Mouse (Mus musculus) neural tube, embryonic 11.5 days (tissue): ENCODE results near the gene Cdh10. TPM values are rescaled to one million over a fixed set of nuclear protein-coding genes. Genes with fewer than 3 reads are reported as not detected.

Source experiments
- ATAC-seq: fragments of 200-750 bp; cut with Nextera tagmentation; 2 replicates; pipeline ENCODE4 v1.8.0; 2017; ENCODE audit warnings: moderate number of reproducible peaks, mild to moderate bottlenecking, moderate TSS enrichment, moderate library complexity; ENCODE audit not compliant: insufficient read depth, low FRiP score, low TSS enrichment
- DNase-seq: peaks from one replicate; pipeline ENCODE4 v3.0.0-alpha.2; 2015; ENCODE audit warnings: low spot score
- H3K27ac ChIP-seq: fragments of 300-500 bp; sonication (generic); 2 replicates; pipeline ENCODE4 v1.5.1; 2014; ENCODE audit warnings: low read depth, mild to moderate bottlenecking, low read length
- H3K27me3 ChIP-seq: fragments of 300-500 bp; sonication (generic); 2 replicates; pipeline ENCODE4 v1.6.1; 2014; ENCODE audit warnings: mild to moderate bottlenecking, low read length, mixed read lengths; ENCODE audit not compliant: control insufficient read depth, insufficient read depth
- H3K36me3 ChIP-seq: fragments of 300-500 bp; sonication (generic); 2 replicates; pipeline ENCODE4 v1.6.1; 2014; ENCODE audit warnings: mild to moderate bottlenecking, low read length, moderate library complexity, mixed read lengths; ENCODE audit not compliant: control insufficient read depth, insufficient read depth
- H3K4me1 ChIP-seq: fragments of 300-500 bp; sonication (generic); 2 replicates; pipeline ENCODE4 v1.6.1; 2014; ENCODE audit warnings: low read length, mixed read lengths; ENCODE audit not compliant: control insufficient read depth, insufficient read depth
- H3K4me2 ChIP-seq: fragments of 300-500 bp; sonication (generic); 2 replicates; pipeline ENCODE4 v1.6.1; 2014; ENCODE audit warnings: low read depth, mild to moderate bottlenecking, moderate library complexity
- H3K4me3 ChIP-seq: fragments of 300-500 bp; sonication (generic); 2 replicates; pipeline ENCODE4 v1.5.1; 2014; ENCODE audit warnings: low read depth, low read length
- H3K9ac ChIP-seq: fragments of 300-500 bp; sonication (generic); 2 replicates; pipeline ENCODE4 v1.6.1; 2014; ENCODE audit warnings: mild to moderate bottlenecking, low read length
- H3K9me3 ChIP-seq: fragments of 300-500 bp; sonication (generic); 2 replicates; pipeline ENCODE4 v1.6.1; 2016; ENCODE audit warnings: low read length; ENCODE audit not compliant: control insufficient read depth
- WGBS: fragments of 180-500 bp; shearing (Covaris S2); extraction: QIAGEN DNeasy Blood & Tissue Kit; methylation state at CpG from one replicate; pipeline ENCODE4 v1.1.7; 2014; 5-methylcytosine and 5-hydroxymethylcytosine counted together
- polyA plus RNA-seq: library from polyadenylated mRNA; unstranded; fragments of >200 nt; fragmentation: Nextera tagmentation; extraction: Ambion mirVana; gene quantifications from 2 replicates; pipeline ENCODE4 v1.2.1, GENCODE M21; 2014

The Cdh10 gene
- polyA plus RNA-seq, 1 experiment from 2014 or later: 4.4 TPM

GRCm38 (mm10) chr15:18904131-18904530, 85.4 kb downstream of the Cdh10 start:
- 81% methylated on average over 2 of the region's 2 CpGs for WGBS

GRCm38 (mm10) chr15:18910612-18911011, 91.9 kb downstream of the Cdh10 start:
- Histone ChIP-seq H3K27ac (no peak overlapping the region), H3K4me2 (no peak overlapping the region), H3K4me3 (no peak overlapping the region), H3K27me3 (no peaks in the 10 kb centered on the region), H3K4me1 (no peaks in the 10 kb centered on the region), H3K9me3 (no peaks in the 10 kb centered on the region), H3K36me3 (no peaks in the 10 kb centered on the region), H3K9ac (no peak overlapping the region)
- 86% methylated on average over 4 of the region's 4 CpGs for WGBS
- DNase-seq (no peak), ATAC-seq (no peak)

More at GRCm38 (mm10) chr15:18904131-18904530, 85.4 kb downstream of the Cdh10 start:
- DNase-seq: no peak
- H3K4me1 ChIP-seq: no peaks in the 10 kb centered on the region
- ATAC-seq: no peak
- H3K27me3 ChIP-seq: no peaks in the 10 kb centered on the region
- no peak overlapping the region for H3K4me2 ChIP-seq
- no peak overlapping the region for H3K9ac ChIP-seq
- no peaks in the 10 kb centered on the region for H3K9me3 ChIP-seq
- no peaks in the 10 kb centered on the region for H3K36me3 ChIP-seq
- no peak overlapping the region for H3K27ac ChIP-seq
- H3K4me3 ChIP-seq: no peak overlapping the region

- Histone ChIP-seq H3K27ac (no peak overlapping the region), H3K27me3 (no peaks in the 10 kb centered on the region), H3K9me3 (no peaks in the 10 kb centered on the region), H3K36me3 (no peaks in the 10 kb centered on the region), H3K9ac (no peak overlapping the region), H3K4me1 (no peaks in the 10 kb centered on the region), H3K4me3 (no peak overlapping the region), H3K4me2 (no peak overlapping the region)
- DNase-seq (no peak), ATAC-seq (peak; percentile 39)
- WGBS: 80% methylated on average over 1 of the region's 1 CpGs
Measured at GRCm38 (mm10) chr15:18925392-18926117, 106.8 kb downstream of the Cdh10 start.

- no peaks in the 10 kb centered on the region for H3K4me1 ChIP-seq
- H3K36me3 ChIP-seq: no peaks in the 10 kb centered on the region
- no peak overlapping the region for H3K4me3 ChIP-seq
- 92% methylated on average over 2 of the region's 2 CpGs for WGBS
- H3K9me3 ChIP-seq: no peaks in the 10 kb centered on the region
- H3K27me3 ChIP-seq: no peaks in the 10 kb centered on the region
- ATAC-seq (no peak), DNase-seq (no peak)
- no peak overlapping the region for H3K27ac ChIP-seq
- no peak overlapping the region for H3K9ac ChIP-seq
- H3K4me2 ChIP-seq: no peak overlapping the region
Measured at GRCm38 (mm10) chr15:18926964-18927363, 108.2 kb downstream of the Cdh10 start.

GRCm38 (mm10) chr15:18952266-18952665, 133.5 kb downstream of the Cdh10 start:
- WGBS: 91% methylated on average over 3 of the region's 3 CpGs
- Histone ChIP-seq H3K4me3 (no peak overlapping the region), H3K27ac (no peak overlapping the region), H3K9ac (no peak overlapping the region), H3K36me3 (no peaks in the 10 kb centered on the region), H3K4me2 (no peak overlapping the region), H3K9me3 (no peaks in the 10 kb centered on the region), H3K4me1 (no peaks in the 10 kb centered on the region), H3K27me3 (no peaks in the 10 kb centered on the region)
- no peak for DNase-seq
- no peak for ATAC-seq

- no peak for DNase-seq
- Histone ChIP-seq H3K4me1 (no peaks in the 10 kb centered on the region), H3K27ac (no peak overlapping the region)
Measured at GRCm38 (mm10) chr15:18975041-18975440, 156.3 kb downstream of the Cdh10 start.

GRCm38 (mm10) chr15:18984891-18985290, 166.1 kb downstream of the Cdh10 start:
- H3K4me2 ChIP-seq: no peak overlapping the region
- no peaks in the 10 kb centered on the region for H3K27me3 ChIP-seq
- whole genome bisulfite sequencing: 90% methylated on average over 3 of the region's 3 CpGs
- ATAC-seq: no peak
- H3K4me3 ChIP-seq: no peak overlapping the region
- H3K9ac ChIP-seq: no peak overlapping the region
- H3K27ac ChIP-seq: no peak overlapping the region
- H3K9me3 ChIP-seq: no peaks in the 10 kb centered on the region
- H3K36me3 ChIP-seq: no peaks in the 10 kb centered on the region
- no peaks in the 10 kb centered on the region for H3K4me1 ChIP-seq
- DNase-seq: no peak

More at GRCm38 (mm10) chr15:18975041-18975440, 156.3 kb downstream of the Cdh10 start:
- H3K9ac ChIP-seq: no peak overlapping the region
- no peak for ATAC-seq
- no peaks in the 10 kb centered on the region for H3K36me3 ChIP-seq
- H3K4me2 ChIP-seq: no peak overlapping the region
- no peaks in the 10 kb centered on the region for H3K27me3 ChIP-seq
- H3K9me3 ChIP-seq: no peaks in the 10 kb centered on the region
- WGBS: 69% methylated on average over 5 of the region's 5 CpGs
- H3K4me3 ChIP-seq: no peak overlapping the region

GRCm38 (mm10) chr15:18987671-18988070, 168.9 kb downstream of the Cdh10 start:
- Histone ChIP-seq H3K9me3 (no peaks in the 10 kb centered on the region), H3K4me3 (no peak overlapping the region), H3K4me2 (no peak overlapping the region), H3K4me1 (no peaks in the 10 kb centered on the region), H3K36me3 (no peaks in the 10 kb centered on the region), H3K27me3 (no peaks in the 10 kb centered on the region), H3K9ac (no peak overlapping the region), H3K27ac (no peak overlapping the region)
- 88% methylated on average over 1 of the region's 1 CpGs for WGBS
- ATAC-seq (no peak), DNase-seq (no peak)

- no peak for ATAC-seq
- Histone ChIP-seq H3K4me1 (no peaks in the 10 kb centered on the region), H3K27ac (no peak overlapping the region), H3K9ac (no peak overlapping the region), H3K27me3 (no peaks in the 10 kb centered on the region), H3K9me3 (no peaks in the 10 kb centered on the region), H3K4me2 (no peak overlapping the region), H3K36me3 (no peaks in the 10 kb centered on the region), H3K4me3 (no peak overlapping the region)
- no peak for DNase-seq
Measured at GRCm38 (mm10) chr15:18993512-18993911, 174.8 kb downstream of the Cdh10 start.
